Mouse (Mus musculus) megakaryocyte, adult 5-6 weeks (primary cell): Measurements from ENCODE around the gene Coro2b. TPM values are rescaled to one million over a fixed set of nuclear protein-coding genes. Genes with fewer than 3 reads are reported as not detected.
A peak's percentile ranks its signal among the peaks of the same experiment; 100 is the strongest.
"Not testable (repeated sequence)": the region's sequence is repeated elsewhere in the genome, so short reads cannot be mapped to it uniquely, and the experiment has no call there.

ENCODE experiments used
- ATAC-seq: 2 replicates; pipeline ENCODE4 v1.8.0; 2016; ENCODE audit warnings: mild to moderate bottlenecking, inconsistent platforms; ENCODE audit not compliant: poor library complexity, severe bottlenecking
- total RNA-seq, 2 experiments: library from RNA; stranded (forward) in 1 of 2; stranded (reverse) in 1 of 2; fragments of 153-499, 151-499 nt in 1 of 2; fragments of 221-1000, 200-1000 nt in 1 of 2; gene quantifications; 2 replicates each; pipeline versions ENCODE4 v1.2.3 to v1.2.4; 2015 to 2017

Coro2b gene
- total RNA-seq, 2 experiments from 2014 or later, result 0.11 to 0.22 TPM

DNA sequence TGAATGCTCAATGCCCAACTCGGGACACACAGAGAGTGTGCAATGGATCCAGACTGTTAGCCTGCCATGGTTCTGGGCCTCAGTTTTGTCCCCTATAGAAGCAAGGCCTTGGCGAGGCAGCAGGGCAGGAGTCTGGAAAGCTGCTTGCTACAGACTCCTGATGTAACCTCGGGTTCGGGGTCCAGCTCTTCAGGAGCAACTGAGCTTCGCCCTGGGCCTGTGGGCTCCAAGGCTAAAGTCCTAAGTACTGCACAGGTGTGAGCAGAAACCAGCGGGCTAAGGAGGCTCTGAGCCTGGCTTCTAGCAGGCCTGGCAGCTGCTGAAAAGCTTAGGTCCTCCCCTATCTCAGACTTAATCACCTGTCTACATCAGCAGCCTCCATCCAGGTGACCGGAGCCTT is 86.0 kb downstream of the Coro2b start:
- ATAC-seq, result no peak

DNA sequence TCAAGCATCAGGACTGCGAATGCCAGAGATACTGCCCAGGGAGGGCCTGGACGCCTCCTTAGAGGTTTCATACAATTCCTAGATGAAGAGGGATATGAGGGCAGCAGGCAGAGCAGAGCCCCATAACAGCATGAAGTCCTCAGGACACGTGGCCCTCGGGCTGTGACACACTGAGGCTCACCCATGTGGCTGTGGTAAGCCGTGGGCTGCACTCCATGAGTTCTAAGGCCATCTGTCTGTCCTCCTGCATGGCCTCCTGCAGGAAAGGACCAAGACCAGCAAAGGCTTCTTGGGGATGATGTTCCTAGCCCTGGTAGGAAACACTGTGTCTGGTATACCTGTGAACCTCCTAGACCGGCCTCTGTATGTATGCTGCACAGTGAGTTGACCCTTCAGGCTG is 86.5 kb downstream of the Coro2b start:
- no peak for ATAC-seq

DNA sequence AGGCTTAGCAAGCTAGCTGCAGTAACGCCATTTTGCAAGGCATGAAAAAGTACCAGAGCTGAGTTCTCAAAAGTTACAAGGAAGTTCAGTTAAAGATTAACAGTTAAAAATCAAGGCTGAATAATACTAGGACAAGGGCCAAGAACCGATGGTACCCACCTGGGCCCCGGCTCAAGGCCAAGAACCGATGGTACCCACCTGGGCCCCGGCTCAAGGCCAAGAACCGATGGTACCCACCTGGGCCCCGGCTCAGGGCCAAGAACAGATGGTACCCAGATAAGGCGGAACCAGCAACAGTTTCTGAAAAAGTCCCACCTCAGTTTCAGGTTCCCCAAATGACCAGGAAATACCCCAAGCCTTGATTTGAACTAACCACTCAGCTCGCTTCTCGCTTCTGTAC is 89.5 kb downstream of the Coro2b start:
- ATAC-seq, result not testable (repeated sequence)

DNA sequence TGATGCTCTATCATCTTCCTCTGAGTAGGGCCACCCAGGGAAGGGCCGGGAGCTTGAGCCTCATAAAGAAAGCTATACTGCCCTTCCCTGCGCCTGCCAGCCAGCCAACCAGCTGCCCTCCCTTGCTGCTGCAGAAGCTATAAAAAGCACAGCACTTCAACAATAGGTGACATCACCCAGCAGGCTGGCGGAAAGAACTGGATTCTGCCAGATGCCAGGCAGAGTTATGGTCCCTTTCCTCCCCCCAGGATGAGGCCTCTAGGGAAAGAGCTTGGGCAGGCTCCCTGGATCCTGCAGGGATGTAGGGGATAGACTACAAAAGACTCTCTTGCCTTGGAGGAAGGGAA is 98.1 kb downstream of the Coro2b start:
- ATAC-seq, result no peak

DNA sequence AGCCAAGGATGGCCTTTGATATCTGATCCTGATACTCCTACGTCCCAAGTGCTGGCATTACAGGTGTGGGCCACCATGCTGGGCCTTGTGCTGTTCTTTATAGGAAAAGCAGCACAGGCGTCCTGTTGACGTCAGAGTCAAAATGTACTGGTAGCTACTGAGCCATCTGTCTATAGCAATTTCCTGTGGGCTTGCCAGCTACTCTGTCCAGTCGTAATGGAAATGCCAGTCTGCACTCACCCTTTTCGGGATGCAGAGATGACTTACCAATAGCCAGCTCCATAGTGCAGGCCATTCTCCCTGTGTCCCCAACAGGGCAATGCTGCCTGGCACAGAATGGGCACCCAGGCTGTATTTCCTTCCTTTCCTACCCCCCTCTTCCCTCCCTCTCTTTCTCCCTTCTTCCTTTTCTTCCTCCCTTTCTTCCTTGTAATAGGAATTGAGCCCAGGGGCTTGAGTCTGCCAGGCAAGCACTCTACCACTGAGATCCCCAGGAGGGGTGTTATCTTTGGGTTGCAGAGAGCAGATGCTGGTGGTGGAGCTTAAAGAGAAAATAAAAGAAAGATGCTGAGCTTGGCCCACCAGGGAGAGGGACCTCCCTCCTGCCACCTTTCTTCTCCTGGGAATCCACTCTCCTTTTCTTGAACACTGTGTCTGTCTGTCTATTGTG is 98.6 kb downstream of the Coro2b start:
- no peak for ATAC-seq

DNA sequence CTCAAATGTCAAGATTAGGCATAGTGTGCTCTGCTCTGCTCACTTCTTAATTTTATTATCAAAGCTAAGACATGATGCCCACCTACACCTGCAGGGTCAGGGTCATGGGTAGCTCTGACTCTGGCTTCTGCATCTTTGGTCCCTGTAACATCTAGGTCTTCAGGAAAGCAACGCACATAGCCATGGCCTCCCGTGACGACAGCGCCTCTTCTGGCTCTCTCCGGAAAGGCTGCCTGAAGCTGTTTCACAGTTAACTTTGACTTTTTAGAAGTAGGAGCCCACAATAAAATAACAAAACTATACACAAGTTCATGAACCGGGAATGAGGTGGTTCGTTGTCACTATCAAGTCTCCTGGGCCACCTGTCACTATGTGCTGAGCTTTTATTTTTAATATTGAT is 99.4 kb downstream of the Coro2b start:
- ATAC-seq, result no peak

DNA sequence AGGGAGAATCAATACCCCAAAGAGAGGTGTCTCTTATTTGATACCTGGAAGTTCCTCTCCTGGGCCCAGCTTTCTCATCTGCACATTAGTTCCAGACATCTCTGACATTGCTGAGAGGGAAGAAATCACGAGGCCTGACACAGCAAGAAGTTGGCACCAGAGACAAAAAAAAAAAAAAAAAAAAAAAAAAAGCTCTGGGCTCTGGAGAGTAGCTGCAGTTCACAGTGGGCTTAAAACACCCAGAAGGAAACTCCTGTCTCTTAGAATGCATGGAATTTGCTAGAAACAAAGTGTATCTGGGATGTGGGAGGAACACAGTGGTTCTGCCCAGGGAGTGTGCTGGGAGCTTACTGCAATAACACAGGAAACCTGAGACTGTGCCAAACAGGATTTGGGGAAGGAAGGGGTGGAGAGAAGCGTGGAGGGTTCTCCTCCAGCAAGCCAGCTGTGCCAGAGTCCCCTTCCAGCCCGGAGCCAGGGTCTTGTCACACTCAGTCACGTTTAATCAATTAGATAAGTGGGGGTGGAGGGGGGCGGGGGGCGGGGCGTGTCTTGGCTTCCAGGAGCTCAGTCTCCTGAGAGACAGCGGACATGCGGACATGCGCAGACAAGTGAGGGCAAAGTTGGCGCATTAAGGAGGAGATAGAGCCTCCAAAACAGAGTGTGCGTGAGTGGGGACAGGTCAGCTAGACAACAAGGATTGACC is 101.1 kb downstream of the Coro2b start:
- ATAC-seq, result no peak

DNA sequence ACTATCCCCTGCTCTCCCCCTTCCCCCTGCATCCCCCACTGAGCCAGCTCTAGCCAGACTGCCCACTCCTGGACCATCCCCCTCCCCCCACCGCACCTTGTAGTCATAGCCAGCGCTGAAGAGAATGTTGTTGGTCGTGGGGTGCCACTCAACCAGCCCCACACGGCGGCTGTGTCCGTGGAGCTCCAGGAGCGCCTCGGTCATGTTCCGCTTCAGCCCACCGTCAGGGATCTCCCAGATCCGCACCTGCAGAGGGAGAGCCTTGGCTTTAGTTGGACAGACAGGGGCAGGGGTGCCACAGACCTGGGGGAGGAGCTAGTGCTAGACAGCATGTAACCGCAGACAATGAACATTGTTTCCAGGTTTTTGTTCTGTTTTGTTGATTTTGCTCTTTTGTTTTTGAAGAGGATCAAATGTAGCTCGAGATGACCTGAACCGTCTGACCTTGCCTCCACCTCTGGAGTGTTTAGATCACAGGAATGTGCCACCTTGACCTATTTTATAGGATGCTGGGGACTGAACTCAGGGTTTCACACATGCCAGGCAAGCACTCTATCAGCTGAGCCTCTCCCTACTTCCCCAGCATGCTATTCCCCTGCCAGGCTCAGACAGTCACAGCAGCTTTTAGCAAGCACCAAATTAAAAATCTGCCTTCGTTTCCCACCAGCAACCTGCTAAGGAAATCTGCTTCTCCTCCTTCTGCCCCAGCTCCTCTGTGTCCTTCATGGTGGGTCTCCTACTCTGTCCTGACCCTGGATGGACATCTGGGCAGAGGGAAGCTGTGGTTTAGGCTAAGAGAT is 104.4 kb downstream of the Coro2b start:
- ATAC-seq, result no peak

DNA sequence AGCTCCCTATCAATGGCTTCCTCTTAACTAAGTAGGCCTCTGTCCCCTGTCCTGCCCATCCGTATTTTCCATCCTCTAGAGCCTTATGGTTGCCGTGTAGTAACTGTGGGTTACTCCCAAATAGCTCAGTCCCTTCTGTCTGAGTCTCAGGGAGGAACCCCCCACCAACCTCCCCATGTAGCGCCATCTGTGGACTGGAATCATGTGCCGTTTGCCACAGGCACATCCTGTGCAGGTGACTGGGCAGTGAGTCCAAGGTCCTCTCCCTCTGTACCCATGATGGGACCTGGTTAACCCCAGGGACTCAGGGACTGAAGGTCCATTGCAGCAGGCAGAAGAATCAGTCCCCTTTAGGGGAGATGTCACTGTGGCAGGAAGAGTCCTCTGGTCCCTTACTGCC is 106.1 kb downstream of the Coro2b start:
- ATAC-seq, result no peak

DNA sequence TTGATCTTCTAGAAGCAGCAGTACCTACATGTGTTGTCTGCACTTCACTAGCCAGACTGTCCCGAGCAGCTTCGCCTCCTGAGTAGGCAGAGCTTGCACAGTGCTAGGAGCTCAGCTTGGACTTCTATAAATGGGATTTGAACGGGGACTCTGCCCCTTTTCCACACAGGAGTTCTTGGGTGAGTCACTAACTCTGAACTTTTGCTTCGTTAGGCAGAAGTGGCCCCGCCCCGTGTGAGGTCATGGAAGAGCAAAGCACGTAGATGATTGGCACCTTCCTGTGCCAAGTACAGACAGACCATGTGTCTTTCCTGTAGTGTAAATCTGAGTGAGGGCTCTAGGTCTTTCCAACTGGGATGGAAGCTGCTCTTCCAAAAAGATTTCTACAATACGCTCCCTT is 109.8 kb downstream of the Coro2b start:
- no peak for ATAC-seq

DNA sequence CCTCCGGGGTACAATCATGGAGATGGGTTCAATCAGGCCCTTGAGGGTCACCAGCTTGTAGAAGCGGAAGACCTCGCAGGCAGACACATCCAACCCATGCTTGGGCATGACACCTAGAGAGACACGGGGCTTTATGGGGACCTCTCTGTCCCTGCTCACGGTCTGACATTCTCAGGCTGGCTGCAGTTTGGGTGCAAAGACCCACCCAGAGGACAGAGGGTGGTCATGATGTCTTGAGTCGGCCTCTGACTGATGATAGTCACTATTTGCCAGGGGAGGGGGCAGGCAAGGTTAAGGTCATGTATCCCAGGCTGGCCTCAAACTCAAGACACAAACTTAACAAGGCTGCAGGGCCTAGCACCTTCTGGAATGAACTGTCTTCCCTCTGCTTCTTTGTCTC is 110.3 kb downstream of the Coro2b start:
- no peak for ATAC-seq

DNA sequence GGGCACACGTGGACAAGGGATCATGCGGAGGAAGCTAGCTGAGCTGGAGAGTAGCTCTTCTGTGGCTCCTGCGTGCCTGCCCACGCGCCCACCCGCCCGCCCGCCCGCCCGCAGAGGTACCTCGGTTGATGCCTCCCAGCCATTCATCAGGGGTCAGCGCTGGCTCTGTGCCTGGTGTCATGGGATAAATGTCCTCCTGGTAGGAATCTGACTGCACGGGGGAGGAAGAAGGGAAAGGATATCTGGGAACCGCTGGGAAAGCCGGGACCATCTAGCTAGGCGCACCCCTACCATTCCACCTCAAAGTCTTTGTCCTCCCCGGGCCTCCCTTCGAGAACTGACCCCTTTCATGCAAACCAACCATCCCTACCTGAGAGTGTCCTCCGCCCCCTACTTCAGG is 110.8 kb downstream of the Coro2b start:
- no peak for ATAC-seq

DNA sequence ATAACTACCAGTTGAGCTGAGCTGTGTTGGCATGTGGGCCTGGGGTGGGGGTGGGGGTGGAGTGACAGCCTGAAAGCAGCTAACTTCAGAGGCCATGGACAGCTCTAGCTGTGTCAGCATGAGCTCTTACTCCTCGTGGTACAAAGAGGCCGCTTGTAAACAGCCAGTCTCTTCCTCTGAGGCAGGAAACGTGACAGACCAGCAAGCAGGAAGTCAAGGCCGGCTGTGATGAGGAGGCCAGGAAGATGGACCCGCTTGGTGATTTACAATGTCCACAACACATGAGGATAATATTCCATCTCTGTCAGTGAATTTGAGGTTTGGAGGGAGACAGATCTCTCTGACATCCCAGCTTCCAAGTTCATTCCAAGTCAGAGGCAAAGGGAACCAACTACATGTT is 111.6 kb downstream of the Coro2b start:
- no peak for ATAC-seq

DNA sequence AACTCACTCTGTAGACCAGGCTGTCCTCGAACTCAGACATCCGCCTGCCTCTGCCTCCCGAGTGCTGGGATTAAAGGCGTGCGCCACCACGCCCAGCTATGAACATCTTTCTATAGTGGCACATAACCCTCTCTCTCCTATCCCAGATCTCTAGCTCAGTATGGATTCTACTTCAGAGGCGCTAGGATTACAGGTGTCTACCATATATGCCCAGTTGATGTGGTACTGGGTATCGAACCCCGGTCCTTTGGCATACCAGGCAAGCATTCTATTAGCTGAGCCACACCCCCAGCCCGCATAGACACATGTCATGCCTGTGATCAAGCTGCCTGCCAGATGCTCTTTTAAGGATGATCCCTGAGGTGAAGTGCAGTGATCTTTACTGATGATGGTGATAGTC is 113.0 kb downstream of the Coro2b start:
- ATAC-seq, result no peak

DNA sequence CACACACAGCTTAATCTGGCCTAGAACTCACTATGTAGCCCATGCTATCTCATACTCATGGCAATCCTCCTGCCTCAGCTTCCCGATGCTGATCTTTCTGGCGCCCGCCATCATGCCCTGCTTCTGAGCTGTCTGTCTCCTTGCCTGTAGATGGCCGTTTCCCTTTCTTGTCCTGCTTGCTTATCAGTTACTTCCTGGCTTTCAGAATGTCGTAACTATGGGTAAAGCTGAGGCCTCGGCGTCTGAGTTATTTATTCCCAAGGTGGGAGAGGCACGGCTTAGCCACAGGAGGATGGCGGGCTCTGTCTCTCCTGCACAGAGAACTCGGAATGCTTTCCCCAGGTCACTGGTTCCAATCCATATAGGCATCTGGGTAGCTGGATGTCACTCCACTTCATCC is 113.9 kb downstream of the Coro2b start:
- no peak for ATAC-seq

DNA sequence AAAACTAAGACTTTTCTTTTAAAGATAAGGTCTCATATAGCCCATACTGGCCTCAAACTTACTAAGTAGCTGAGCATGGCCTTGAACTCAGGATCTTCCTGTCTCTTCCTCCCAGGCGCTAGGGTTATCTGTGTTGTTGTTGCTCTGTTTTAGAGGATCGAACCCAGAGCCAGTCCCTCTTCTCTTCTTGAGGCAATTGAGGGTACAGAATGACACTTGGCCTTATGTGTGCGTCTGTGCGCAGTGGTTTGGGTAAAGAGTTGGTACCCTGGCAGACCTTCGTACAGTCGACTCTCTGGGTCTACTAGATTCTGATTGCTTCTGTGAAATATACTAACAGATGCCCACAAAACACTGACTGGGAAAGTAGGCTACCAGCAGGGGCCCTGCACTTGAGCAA is 114.9 kb downstream of the Coro2b start:
- no peak for ATAC-seq

DNA sequence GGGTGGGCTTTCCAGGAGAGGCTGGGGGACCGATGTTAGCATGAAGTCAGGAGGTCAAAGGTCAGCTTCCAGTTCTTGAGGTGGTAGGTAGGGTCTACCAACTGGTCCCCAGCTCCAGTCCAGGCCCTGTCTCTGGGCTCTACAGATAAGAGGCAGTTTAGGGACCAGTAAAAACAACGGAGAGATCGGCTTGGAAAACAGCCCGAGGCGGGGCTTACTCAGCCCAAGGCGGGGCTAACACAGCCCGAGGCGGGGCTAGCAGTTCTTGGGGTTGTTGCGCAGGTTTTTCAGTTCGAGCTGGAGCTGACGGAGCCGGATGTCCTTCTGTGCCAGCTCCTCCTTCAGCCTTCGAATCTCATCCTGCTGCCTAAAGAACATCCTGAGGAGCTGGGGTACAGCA is 115.8 kb downstream of the Coro2b start:
- peak; percentile 93 for ATAC-seq

DNA sequence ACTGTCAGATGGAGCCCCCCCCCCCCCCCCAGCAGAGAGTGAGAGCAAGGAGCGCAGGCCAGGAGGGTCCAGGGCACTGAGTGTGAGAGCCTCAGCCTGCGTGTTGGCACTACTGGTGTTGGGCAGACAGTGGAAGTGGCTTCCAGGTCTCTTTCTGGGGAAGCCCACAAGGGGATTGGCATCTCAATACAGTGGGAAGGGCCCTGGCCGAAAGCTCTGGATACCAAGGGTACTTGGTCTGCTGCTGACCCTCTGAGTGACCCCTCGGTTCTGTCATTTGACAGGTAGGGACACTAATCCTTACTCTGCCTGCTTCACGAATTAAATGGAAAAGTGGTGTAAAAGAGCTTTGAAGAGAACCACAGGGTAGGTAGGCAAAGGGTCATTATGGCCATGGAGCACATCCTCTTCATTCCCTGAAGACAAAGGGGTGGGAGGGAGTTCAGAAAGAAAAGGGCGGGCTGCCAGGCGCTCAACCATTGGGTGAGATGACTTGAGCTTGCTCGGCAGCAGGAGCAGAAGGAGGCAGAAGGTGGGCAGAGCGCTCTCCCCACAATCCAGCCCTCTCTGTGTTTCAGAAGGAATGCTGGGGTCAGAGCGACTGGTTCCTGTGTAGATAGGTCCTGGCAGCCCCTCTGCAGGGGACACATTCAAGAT is 116.5 kb downstream of the Coro2b start:
- ATAC-seq, result no peak

DNA sequence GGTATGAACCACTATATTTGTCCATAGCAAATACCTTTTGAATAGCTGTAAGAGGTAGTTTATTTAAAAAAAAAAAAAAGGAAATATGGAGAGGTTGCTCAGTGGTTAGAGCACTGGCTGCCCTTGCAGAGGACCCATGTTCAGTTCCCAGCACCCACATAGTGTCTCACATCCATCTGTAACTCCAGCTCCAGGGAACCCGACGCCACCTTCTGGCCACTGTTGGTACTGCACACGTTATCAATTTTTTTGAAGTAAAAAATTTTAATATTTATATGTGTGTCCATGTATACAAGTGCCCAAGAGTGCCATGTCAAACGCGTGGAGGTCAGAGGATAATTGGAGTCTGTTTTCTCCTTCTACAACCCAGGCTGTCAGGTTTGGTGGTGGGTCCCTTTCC is 118.1 kb downstream of the Coro2b start:
- no peak for ATAC-seq

DNA sequence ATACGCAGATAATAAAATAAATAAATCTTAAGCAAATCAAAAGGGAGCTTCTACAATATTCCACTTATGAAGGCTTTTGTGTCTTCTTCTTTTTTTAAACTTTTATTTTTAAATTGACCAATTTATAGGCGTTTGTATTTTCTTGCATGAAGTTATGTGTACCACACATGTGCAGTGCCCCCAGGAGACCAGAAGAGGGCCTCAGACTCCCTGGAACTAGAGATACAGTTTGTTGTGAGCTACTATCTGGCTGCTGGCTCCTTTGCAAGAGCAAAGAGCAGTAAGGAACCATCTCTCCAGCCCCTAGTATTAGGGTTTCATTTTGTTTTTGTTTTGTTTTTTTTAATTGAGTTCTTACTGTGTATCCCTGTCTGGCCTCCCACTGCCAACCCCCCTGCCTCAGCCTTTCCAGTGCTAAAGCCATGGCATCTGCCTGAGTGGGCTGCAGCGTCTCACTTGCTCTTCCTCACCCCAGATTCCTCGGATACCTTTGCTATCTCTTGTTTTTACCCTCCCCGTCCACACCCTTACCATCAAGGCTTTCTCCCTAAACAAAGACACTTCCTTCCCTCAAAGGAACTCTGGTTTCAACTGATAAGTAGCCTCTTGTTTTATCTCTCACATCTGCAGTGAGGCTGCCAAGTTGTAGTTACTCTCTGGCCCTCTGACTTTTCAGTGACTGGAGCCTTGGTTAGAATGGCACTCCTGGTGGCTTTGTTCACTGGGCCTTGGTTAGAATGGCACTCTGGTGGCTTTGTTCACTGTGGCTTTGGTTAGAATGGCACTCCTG is 129.3 kb downstream of the Coro2b start:
- ATAC-seq, result no peak
